Mouse (Mus musculus) E14TG2a.4 (cell line): ENCODE results near the gene Cmtm8.

Source experiments
- H3K27me3 ChIP-seq: 2 replicates; pipeline ENCODE4 v1.6.1; 2014; ENCODE audit warnings: low read length, control low read depth; ENCODE audit not compliant: insufficient read depth
- H3K36me3 ChIP-seq: 2 replicates; pipeline ENCODE4 v1.6.1; 2014; ENCODE audit warnings: low read length, control low read depth; ENCODE audit not compliant: insufficient read depth
- H3K4me1 ChIP-seq: replicated peaks from 2 replicates; pipeline ENCODE4 v1.6.1; 2014; ENCODE audit warnings: low read depth, low read length, control low read depth
- H3K4me3 ChIP-seq: replicated peaks from 2 replicates; pipeline ENCODE4 v1.5.1; 2014; ENCODE audit warnings: mild to moderate bottlenecking, low read length
- H3K9me3 ChIP-seq: 2 replicates; pipeline ENCODE4 v1.6.1; 2014; ENCODE audit warnings: low read length, control low read depth
- CTCF ChIP-seq: conservative IDR thresholded peaks from 2 replicates; pipeline ENCODE4 v1.5.1; 2014; ENCODE audit warnings: low read length
- NANOG ChIP-seq: IDR thresholded peaks from 2 replicates; pipeline ENCODE4 v1.6.1; 2014; ENCODE audit warnings: borderline replicate concordance, low read length, mixed read lengths
- POU5F1 ChIP-seq: IDR thresholded peaks from 2 replicates; pipeline ENCODE4 v1.6.1; 2014; ENCODE audit warnings: low read length, borderline replicate concordance

Cmtm8 gene

DNA sequence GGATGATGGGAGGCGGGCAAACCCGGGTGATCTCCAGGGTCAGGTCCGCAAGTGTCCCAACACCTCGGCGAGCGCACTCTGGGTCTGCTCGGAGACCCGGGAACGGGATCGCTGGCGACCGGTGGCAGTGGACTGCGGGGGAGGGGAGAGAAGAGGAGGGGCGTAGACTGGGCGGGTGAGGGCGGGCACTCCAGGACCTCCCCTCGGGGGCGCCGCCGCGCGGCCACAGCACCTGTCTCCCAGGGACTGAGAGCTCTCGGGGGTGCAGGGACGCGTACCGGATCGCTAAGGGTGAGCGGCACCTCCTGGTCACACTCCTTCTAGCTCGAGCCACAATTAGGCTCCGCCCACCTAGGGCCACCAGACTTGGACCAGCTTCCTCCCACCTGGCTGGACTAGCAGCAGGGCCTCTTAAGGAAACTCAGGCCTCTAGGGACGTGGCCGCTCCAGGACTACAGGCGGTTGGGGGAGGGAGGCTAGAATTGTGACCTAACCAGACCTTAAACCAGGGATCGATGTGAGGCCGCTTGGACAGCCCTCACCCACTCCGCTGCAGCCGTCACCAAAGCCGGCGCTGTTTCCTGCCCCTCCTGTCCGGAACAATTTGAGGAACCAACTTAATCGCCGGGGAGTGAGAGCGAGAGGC is at the start of gene Cmtm8:
Cmtm8 (minus strand) TSS at position 140 of the 646 bp plus-strand sequence.
- no peaks in the 10 kb centered on the region for H3K36me3 ChIP-seq
- TF ChIP-seq NANOG = no peak
- no peak for TF ChIP-seq POU5F1
- TF ChIP-seq CTCF = no peak
- peak within 1 kb of the TSS; percentile 87 for H3K4me3 ChIP-seq
- H3K4me1 ChIP-seq = peaks cover 21% of the 10 kb centered on the region
- H3K27me3 ChIP-seq = peaks cover 69% of the 10 kb centered on the region
- H3K9me3 ChIP-seq = no peaks in the 10 kb centered on the region

DNA sequence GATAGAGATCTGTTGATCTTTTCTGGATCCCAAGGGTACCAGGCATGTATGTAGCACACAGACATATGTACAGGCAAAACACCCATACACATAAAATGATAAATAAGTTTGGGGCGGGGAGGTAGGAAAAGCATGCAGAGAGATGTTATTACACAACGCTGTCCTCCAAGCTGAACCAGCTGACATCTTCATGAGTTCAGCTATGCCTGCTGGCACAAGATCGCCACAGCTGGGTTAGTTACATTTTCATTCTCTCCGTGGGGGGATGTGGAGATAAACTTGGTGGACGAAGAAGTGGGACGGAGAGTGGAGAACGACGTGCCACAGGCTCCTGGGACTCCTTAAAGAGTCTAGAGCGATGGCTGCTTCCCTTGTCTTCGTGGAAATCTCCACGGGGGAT is 49.0 kb upstream of the Cmtm8 start:
- Histone ChIP-seq H3K27me3 (no peaks in the 10 kb centered on the region), H3K9me3 (peaks cover 6% of the 10 kb centered on the region; the same call in 1 of the 2 replicates), H3K4me1 (peaks cover 11% of the 10 kb centered on the region; the same call in 1 of the 2 replicates), H3K36me3 (no peaks in the 10 kb centered on the region), H3K4me3 (no peak overlapping the region)
- no peak for TF ChIP-seq NANOG
- no peak for TF ChIP-seq CTCF
- TF ChIP-seq POU5F1 = no peak

DNA sequence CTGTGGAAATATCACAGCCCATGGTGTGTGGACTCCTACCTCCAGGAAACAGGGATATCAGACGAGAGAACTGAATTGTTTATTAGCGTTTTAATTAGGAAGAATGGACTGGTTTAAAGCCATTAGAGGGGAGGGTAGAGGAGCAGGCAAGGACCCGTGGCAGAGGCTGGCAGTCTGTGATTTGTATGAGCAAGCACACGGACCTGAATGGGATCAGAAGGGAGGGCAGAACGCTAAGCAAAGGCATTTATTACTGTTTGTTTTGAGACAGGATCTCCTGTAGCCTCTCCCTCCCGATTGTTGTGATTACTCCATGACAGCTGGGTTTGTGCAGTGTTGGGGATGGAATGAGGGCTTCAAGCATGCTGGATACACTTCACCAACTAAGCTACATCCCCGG is 46.4 kb upstream of the Cmtm8 start:
- H3K4me1 ChIP-seq = peaks cover 11% of the 10 kb centered on the region; the same call in 1 of the 2 replicates

DNA sequence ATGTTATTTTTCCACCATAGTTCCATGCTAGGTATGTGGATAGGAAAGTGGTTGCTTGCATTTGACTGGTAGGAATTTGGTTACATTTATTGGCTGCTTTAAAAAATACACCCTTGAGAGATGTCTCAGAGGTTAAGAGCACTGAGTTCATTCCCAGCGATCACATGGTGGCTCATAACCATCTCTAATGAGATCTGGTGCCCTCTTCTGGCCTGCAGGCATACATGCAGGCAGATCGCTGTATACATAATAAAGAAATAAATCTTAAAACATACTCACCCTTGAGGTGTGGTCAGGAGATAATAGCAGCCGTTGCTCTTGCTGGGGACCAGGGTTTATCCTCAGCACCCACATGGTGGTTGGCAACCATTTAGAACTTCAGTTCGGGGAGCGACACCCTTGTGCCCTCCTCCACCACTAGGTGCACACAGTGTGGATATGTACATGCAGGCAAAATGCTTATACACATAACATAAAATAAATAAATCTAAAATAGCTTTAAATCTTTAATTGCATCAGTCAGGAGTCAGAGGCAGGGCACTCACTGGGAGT is 45.0 kb upstream of the Cmtm8 start:
- Histone ChIP-seq H3K36me3 (no peaks in the 10 kb centered on the region), H3K27me3 (no peaks in the 10 kb centered on the region), H3K4me3 (no peak overlapping the region), H3K9me3 (peaks cover 4% of the 10 kb centered on the region), H3K4me1 (0 out of 2 replicates have a peak, but pooled peaks cover 2% of the 10 kb centered on the region)
- TF ChIP-seq NANOG (no peak), POU5F1 (no peak), CTCF (peak; percentile 52)

More for the DNA sequence above, 46.4 kb upstream of the Cmtm8 start:
- TF ChIP-seq NANOG = no peak
- TF ChIP-seq CTCF = no peak
- no peak for TF ChIP-seq POU5F1
- Histone ChIP-seq H3K36me3 (no peaks in the 10 kb centered on the region), H3K4me3 (no peak overlapping the region), H3K27me3 (no peaks in the 10 kb centered on the region), H3K9me3 (peaks cover 6% of the 10 kb centered on the region; the same call in 1 of the 2 replicates)

DNA sequence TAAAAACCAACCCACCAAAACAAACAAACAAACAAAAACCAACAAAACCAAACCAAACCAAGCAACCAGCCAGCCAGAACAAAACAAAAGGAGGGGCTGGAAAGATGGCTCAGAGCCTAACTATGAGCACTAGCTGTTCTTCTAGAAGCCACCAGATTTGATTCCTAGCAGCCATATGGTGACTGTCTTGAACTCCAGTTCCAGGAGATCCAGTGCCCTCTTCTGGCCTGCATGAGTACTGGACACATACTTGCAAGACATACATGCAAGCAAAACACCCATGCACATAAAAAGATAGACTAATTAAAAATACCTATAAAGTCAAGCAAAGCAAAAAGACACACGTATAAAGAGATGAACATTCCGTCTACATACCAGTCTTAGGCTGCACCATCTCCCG is 43.7 kb upstream of the Cmtm8 start:
- Histone ChIP-seq H3K36me3 (no peaks in the 10 kb centered on the region), H3K4me1 (no peaks in the 10 kb centered on the region), H3K9me3 (peaks cover 11% of the 10 kb centered on the region), H3K4me3 (no peak overlapping the region), H3K27me3 (no peaks in the 10 kb centered on the region)
- TF ChIP-seq NANOG (no peak), CTCF (peak; percentile 29)

DNA sequence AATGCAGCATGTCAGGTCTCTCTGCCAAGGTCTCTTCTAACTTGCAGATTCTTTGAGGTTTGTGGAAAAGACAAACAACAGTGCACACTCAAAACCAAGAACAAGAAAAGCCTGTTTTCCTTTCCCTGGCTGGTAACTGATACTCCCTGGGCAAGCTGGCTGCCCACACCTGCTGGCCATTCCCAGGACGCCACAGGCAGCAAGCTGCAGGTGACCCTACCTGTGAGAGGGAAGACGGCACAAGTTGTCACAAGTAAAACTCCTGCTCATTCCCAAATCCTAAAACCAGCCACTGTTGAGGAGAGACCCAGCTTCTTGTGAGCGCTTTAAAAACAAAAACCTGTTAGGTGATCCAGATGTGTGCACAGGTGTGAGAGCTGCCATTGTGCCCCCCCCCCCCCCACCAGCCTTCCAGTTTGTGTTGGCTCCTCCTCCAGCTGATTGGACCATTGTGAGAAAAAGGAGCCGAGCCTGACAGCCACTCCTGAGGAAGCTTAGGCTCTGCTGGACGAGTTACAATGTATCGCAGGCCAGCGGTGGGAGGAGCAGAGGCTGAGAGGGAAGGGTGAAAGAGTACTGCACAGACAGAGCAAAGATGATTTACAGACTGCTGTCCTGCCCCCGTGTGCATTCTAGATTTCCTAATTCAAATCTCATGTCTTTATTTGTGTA is 42.2 kb upstream of the Cmtm8 start:
- no peaks in the 10 kb centered on the region for H3K27me3 ChIP-seq
- no peaks in the 10 kb centered on the region for H3K36me3 ChIP-seq
- peaks cover 18% of the 10 kb centered on the region for H3K9me3 ChIP-seq
- no peaks in the 10 kb centered on the region for H3K4me1 ChIP-seq
- no peak overlapping the region for H3K4me3 ChIP-seq
- no peak for TF ChIP-seq NANOG
- TF ChIP-seq POU5F1 = no peak
- no peak for TF ChIP-seq CTCF

DNA sequence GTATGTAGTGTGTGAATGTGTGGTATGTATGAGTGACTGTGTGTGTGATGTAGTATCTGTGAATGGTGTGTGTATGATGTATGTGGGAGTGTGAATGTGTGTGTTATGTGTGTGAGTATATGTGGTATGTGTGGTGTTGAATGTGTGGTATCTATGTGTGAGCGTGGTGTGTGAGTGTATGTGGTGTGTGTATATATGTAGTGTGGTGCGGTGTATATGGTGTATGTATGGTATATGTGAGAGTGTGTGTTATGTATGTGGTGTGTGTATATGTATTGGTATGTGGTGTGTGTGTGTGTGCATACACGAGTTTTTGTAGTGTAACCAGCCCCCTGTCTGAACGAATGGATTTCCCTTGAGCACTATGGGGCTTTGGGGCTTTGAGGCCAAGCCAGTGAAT is 41.6 kb upstream of the Cmtm8 start:
- no peaks in the 10 kb centered on the region for H3K36me3 ChIP-seq
- H3K4me1 ChIP-seq = no peaks in the 10 kb centered on the region
- TF ChIP-seq NANOG (no peak), CTCF (no peak), POU5F1 (no peak)
- peaks cover 24% of the 10 kb centered on the region for H3K9me3 ChIP-seq
- H3K4me3 ChIP-seq = no peak overlapping the region
- H3K27me3 ChIP-seq = no peaks in the 10 kb centered on the region

DNA sequence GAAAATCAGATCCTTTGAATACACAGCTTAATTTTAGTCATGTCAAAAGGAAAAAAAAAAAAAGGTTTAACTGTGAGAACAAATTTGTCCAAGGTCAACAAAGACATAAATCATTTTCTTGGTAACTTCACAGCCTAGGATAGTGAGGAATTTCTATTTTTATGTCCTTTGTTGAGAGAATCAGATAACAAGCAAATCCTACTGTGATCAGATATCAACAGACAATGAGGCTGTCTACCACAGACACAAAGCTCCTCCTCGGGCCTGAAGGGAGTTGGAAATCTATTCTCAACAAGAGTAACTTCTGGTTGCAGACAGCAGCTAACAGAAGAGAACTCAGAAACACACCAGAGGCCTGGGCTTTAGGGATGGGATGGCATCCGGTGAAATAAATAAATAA is 38.0 kb upstream of the Cmtm8 start:
- Histone ChIP-seq H3K4me3 (no peak overlapping the region), H3K27me3 (no peaks in the 10 kb centered on the region), H3K4me1 (no peaks in the 10 kb centered on the region), H3K9me3 (peaks cover 42% of the 10 kb centered on the region), H3K36me3 (no peaks in the 10 kb centered on the region)
- TF ChIP-seq CTCF (no peak), POU5F1 (no peak), NANOG (no peak)

DNA sequence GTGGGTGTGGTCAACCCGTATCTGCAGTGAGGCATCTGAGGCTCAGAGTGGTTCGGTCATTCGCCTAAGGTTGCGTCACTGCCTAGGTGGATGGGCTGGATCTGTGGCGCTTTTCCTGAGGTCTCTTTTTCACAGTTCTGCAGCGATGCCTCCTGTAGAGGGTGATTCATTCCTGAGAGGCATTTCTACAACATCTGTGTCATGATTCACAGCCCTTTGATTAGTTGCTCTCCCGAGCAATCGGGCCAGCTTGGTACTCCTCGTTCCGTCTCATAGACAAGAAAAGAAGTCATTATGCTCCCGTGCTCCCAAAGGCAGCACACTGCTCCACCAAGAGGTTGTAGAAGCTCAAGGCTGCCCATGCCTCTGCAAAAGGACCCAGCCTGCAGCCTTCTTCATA is 11.4 kb upstream of the Cmtm8 start:
- no peak overlapping the region for H3K4me3 ChIP-seq
- TF ChIP-seq NANOG (no peak), POU5F1 (no peak), CTCF (no peak)
- peaks cover 31% of the 10 kb centered on the region for H3K4me1 ChIP-seq
- peaks cover 5% of the 10 kb centered on the region; the same call in 1 of the 2 replicates for H3K9me3 ChIP-seq
- H3K36me3 ChIP-seq = no peaks in the 10 kb centered on the region
- peaks cover 35% of the 10 kb centered on the region for H3K27me3 ChIP-seq
